Mouse (Mus musculus) embryonic facial prominence, embryonic 10.5 days (tissue): ENCODE measurements around the gene Olfm3. TPM values are rescaled to one million over a fixed set of nuclear protein-coding genes. Genes with fewer than 3 reads are reported as not detected.

Source experiments
- DNase-seq: peaks from one replicate; pipeline ENCODE4 v3.0.0-alpha.2; 2017; ENCODE audit warnings: low spot score
- H3K27ac ChIP-seq: fragments of 300-500 bp; sonication (generic); replicated peaks from 2 replicates; pipeline ENCODE4 v1.5.1; 2016; ENCODE audit warnings: mild to moderate bottlenecking
- H3K27me3 ChIP-seq: fragments of 300-500 bp; sonication (generic); replicated peaks from 2 replicates; pipeline ENCODE4 v1.6.1; 2016; ENCODE audit warnings: low read depth, mild to moderate bottlenecking; ENCODE audit not compliant: poor library complexity, severe bottlenecking
- H3K36me3 ChIP-seq: fragments of 300-500 bp; sonication (generic); replicated peaks from 2 replicates; pipeline ENCODE4 v1.6.1; 2016; ENCODE audit warnings: mild to moderate bottlenecking, moderate library complexity
- H3K4me1 ChIP-seq: fragments of 300-500 bp; sonication (generic); 2 replicates; pipeline ENCODE4 v1.6.1; 2016
- H3K4me3 ChIP-seq: fragments of 300-500 bp; sonication (generic); 2 replicates; pipeline ENCODE4 v1.5.1; 2016; ENCODE audit warnings: mild to moderate bottlenecking, moderate library complexity
- H3K9me3 ChIP-seq: fragments of 300-500 bp; sonication (generic); 2 replicates; pipeline ENCODE4 v1.6.1; 2016; ENCODE audit warnings: mild to moderate bottlenecking
- WGBS: fragments of 180-500 bp; shearing (Covaris S2); methylation state at CpG from one replicate; pipeline ENCODE4 v1.1.7; 2016; 5-methylcytosine and 5-hydroxymethylcytosine counted together
- polyA plus RNA-seq: library from polyadenylated mRNA; unstranded; fragments of >200 nt; fragmentation: Nextera tagmentation; extraction: Ambion mirVana; gene quantifications from 2 replicates; pipeline ENCODE4 v1.2.1, GENCODE M21; 2016

Gene Olfm3
- 0.10 and 0.16 TPM in 2 replicates for polyA plus RNA-seq

GRCm38 (mm10) chr3:114903924-114904438 is at the start of gene Olfm3:
Gene Olfm3 (plus strand): TSS chr3:114904078.
- peak; percentile 87 for DNase-seq
- Histone ChIP-seq H3K36me3 (no peaks in the 10 kb centered on the region), H3K9me3 (no peaks in the 10 kb centered on the region), H3K27ac (no peak within 1 kb of the TSS), H3K4me3 (peak within 1 kb of the TSS; percentile 48), H3K4me1 (peaks cover 12% of the 10 kb centered on the region), H3K27me3 (no peaks in the 10 kb centered on the region)
- 4% methylated on average over 21 of the region's 21 CpGs for WGBS

- Histone ChIP-seq H3K27me3 (no peaks in the 10 kb centered on the region), H3K27ac (no peak overlapping the region), H3K4me1 (no peaks in the 10 kb centered on the region), H3K9me3 (no peaks in the 10 kb centered on the region), H3K36me3 (no peaks in the 10 kb centered on the region), H3K4me3 (no peak overlapping the region)
- no peak for DNase-seq
- WGBS = 90% methylated on average over 3 of the region's 3 CpGs
These were observed 14.1 kb upstream of the Olfm3 start for GRCm38 (mm10) chr3:114889764-114890163.

- Histone ChIP-seq H3K4me1 (peaks cover 12% of the 10 kb centered on the region), H3K27me3 (no peaks in the 10 kb centered on the region), H3K9me3 (no peaks in the 10 kb centered on the region), H3K4me3 (peak overlapping the region; percentile 48), H3K36me3 (no peaks in the 10 kb centered on the region), H3K27ac (no peak overlapping the region)
- DNase-seq = peak; percentile 21
- 20% methylated on average over 16 of the region's 16 CpGs for WGBS
These were observed 950 bp downstream of the Olfm3 start for GRCm38 (mm10) chr3:114904633-114905423.

- peaks cover 12% of the 10 kb centered on the region for H3K4me1 ChIP-seq
- H3K27me3 ChIP-seq = no peaks in the 10 kb centered on the region
- H3K36me3 ChIP-seq = no peaks in the 10 kb centered on the region
- no peaks in the 10 kb centered on the region for H3K9me3 ChIP-seq
- no peak for DNase-seq
- H3K4me3 ChIP-seq = no peak overlapping the region
- no peak overlapping the region for H3K27ac ChIP-seq
These were observed 3.7 kb downstream of the Olfm3 start for GRCm38 (mm10) chr3:114907537-114907936.

GRCm38 (mm10) chr3:114908846-114909245 is 5.0 kb downstream of the Olfm3 start:
- peaks cover 12% of the 10 kb centered on the region for H3K4me1 ChIP-seq
- H3K4me3 ChIP-seq = no peak overlapping the region
- 84% methylated on average over 3 of the region's 3 CpGs for WGBS
- H3K9me3 ChIP-seq = no peaks in the 10 kb centered on the region
- H3K27me3 ChIP-seq = no peaks in the 10 kb centered on the region
- no peaks in the 10 kb centered on the region for H3K36me3 ChIP-seq
- no peak for DNase-seq
- no peak overlapping the region for H3K27ac ChIP-seq

GRCm38 (mm10) chr3:114920102-114920501 is 16.2 kb downstream of the Olfm3 start:
- no peaks in the 10 kb centered on the region for H3K36me3 ChIP-seq
- no peaks in the 10 kb centered on the region for H3K9me3 ChIP-seq
- H3K4me3 ChIP-seq = no peak overlapping the region
- H3K4me1 ChIP-seq = no peaks in the 10 kb centered on the region
- H3K27me3 ChIP-seq = no peaks in the 10 kb centered on the region
- DNase-seq = no peak
- no peak overlapping the region for H3K27ac ChIP-seq
- 92% methylated on average over 3 of the region's 3 CpGs for WGBS

- no peak overlapping the region for H3K4me3 ChIP-seq
- no peaks in the 10 kb centered on the region for H3K27me3 ChIP-seq
- H3K27ac ChIP-seq = no peak overlapping the region
- 86% methylated on average over 4 of the region's 4 CpGs for WGBS
- H3K4me1 ChIP-seq = no peaks in the 10 kb centered on the region
- no peaks in the 10 kb centered on the region for H3K9me3 ChIP-seq
- DNase-seq = no peak
- no peaks in the 10 kb centered on the region for H3K36me3 ChIP-seq
These were observed 25.7 kb downstream of the Olfm3 start for GRCm38 (mm10) chr3:114929605-114930004.

- Histone ChIP-seq H3K9me3 (no peaks in the 10 kb centered on the region), H3K27me3 (no peaks in the 10 kb centered on the region), H3K4me1 (no peaks in the 10 kb centered on the region), H3K27ac (no peak overlapping the region), H3K4me3 (no peak overlapping the region), H3K36me3 (no peaks in the 10 kb centered on the region)
- WGBS = 88% methylated on average over 2 of the region's 2 CpGs
- DNase-seq = no peak
These were observed 26.5 kb downstream of the Olfm3 start for GRCm38 (mm10) chr3:114930336-114930735.

GRCm38 (mm10) chr3:114930796-114931195 is 26.9 kb downstream of the Olfm3 start:
- DNase-seq = no peak
- Histone ChIP-seq H3K4me1 (no peaks in the 10 kb centered on the region), H3K36me3 (no peaks in the 10 kb centered on the region), H3K27ac (no peak overlapping the region), H3K4me3 (no peak overlapping the region), H3K27me3 (no peaks in the 10 kb centered on the region), H3K9me3 (no peaks in the 10 kb centered on the region)
- 75% methylated on average over 2 of the region's 2 CpGs for WGBS

- no peaks in the 10 kb centered on the region for H3K36me3 ChIP-seq
- DNase-seq = no peak
- WGBS = 91% methylated on average over 2 of the region's 2 CpGs
These were observed 29.0 kb downstream of the Olfm3 start for GRCm38 (mm10) chr3:114932881-114933280.

GRCm38 (mm10) chr3:114954904-114955303 is 51.0 kb downstream of the Olfm3 start:
- H3K36me3 ChIP-seq = no peaks in the 10 kb centered on the region
- no peak overlapping the region for H3K27ac ChIP-seq
- no peaks in the 10 kb centered on the region for H3K27me3 ChIP-seq
- no peak overlapping the region for H3K4me3 ChIP-seq
- DNase-seq = no peak
- peaks cover 9% of the 10 kb centered on the region for H3K4me1 ChIP-seq
- no peaks in the 10 kb centered on the region for H3K9me3 ChIP-seq

More at GRCm38 (mm10) chr3:114932881-114933280, 29.0 kb downstream of the Olfm3 start:
- H3K27ac ChIP-seq = no peak overlapping the region
- H3K27me3 ChIP-seq = no peaks in the 10 kb centered on the region
- H3K4me1 ChIP-seq = no peaks in the 10 kb centered on the region
- H3K9me3 ChIP-seq = no peaks in the 10 kb centered on the region
- no peak overlapping the region for H3K4me3 ChIP-seq

GRCm38 (mm10) chr3:114959311-114959967 is 55.6 kb downstream of the Olfm3 start:
- no peak for DNase-seq
- no peaks in the 10 kb centered on the region for H3K9me3 ChIP-seq

More at GRCm38 (mm10) chr3:114959311-114959967, 55.6 kb downstream of the Olfm3 start:
- H3K4me1 ChIP-seq = peaks cover 5% of the 10 kb centered on the region
- H3K36me3 ChIP-seq = no peaks in the 10 kb centered on the region
- no peak overlapping the region for H3K4me3 ChIP-seq
- WGBS = 54% methylated on average over 7 of the region's 7 CpGs
- H3K27ac ChIP-seq = no peak overlapping the region
- no peaks in the 10 kb centered on the region for H3K27me3 ChIP-seq
